Mouse (Mus musculus): ENCODE results near the gene Gpd1.

The Gpd1 gene

GRCm38 (mm10) chr15:99772925-99773324, 55.6 kb downstream of the Gpd1 start:
- no peak for DNase-seq

Measured in thymus, postnatal 14 days (tissue).